Mouse (Mus musculus) small intestine, adult 2 months (tissue): ENCODE measurements around the gene Tmem199.

Experiments
- CTCF ChIP-seq: fragments of 200-500 bp; IDR thresholded peaks from 2 replicates; pipeline ENCODE4 v1.5.1; 2012; ENCODE audit warnings: low read depth, mild to moderate bottlenecking, control low read depth, inconsistent platforms, low read length, moderate library complexity, mixed read lengths; ENCODE audit not compliant: insufficient replicate concordance, insufficient read length; ENCODE audit errors: extremely low read depth
- POLR2A ChIP-seq: fragments of 200-500 bp; IDR thresholded peaks from 2 replicates; pipeline ENCODE4 v1.6.1; 2012; ENCODE audit warnings: low read depth, mild to moderate bottlenecking, control low read depth, inconsistent platforms, low read length, moderate library complexity

GRCm38 (mm10) chr11:78555623-78556022 lies 43.7 kb upstream of the Tmem199 start:
- TF ChIP-seq CTCF (no peak), POLR2A (no peak)
